Mouse (Mus musculus) neural tube, embryonic 15.5 days (tissue): ENCODE results near the gene Aadacl3. TPM values are rescaled to one million over a fixed set of nuclear protein-coding genes. Genes with fewer than 3 reads are reported as not detected.

Experiments used
- ATAC-seq: fragments of 200-750 bp; cut with Nextera tagmentation; 2 replicates; pipeline ENCODE4 v1.8.0; 2017; ENCODE audit warnings: mild to moderate bottlenecking, moderate TSS enrichment, moderate library complexity; ENCODE audit not compliant: low FRiP score
- H3K27ac ChIP-seq: fragments of 300-500 bp; sonication (generic); replicated peaks from 2 replicates; pipeline ENCODE4 v1.5.1; 2015; ENCODE audit warnings: mild to moderate bottlenecking, inconsistent platforms
- H3K27me3 ChIP-seq: fragments of 300-500 bp; sonication (generic); replicated peaks from 2 replicates; pipeline ENCODE4 v1.6.1; 2015; ENCODE audit warnings: inconsistent platforms
- H3K36me3 ChIP-seq: fragments of 300-500 bp; sonication (generic); 2 replicates; pipeline ENCODE4 v1.6.1; 2015; ENCODE audit warnings: inconsistent platforms
- H3K4me1 ChIP-seq: fragments of 300-500 bp; sonication (generic); 2 replicates; pipeline ENCODE4 v1.6.1; 2015; ENCODE audit warnings: inconsistent platforms
- H3K4me2 ChIP-seq: fragments of 300-500 bp; sonication (generic); 2 replicates; pipeline ENCODE4 v1.6.1; 2015; ENCODE audit warnings: inconsistent platforms, mild to moderate bottlenecking, moderate library complexity
- H3K4me3 ChIP-seq: fragments of 300-500 bp; sonication (generic); replicated peaks from 2 replicates; pipeline ENCODE4 v1.5.1; 2015; ENCODE audit warnings: mild to moderate bottlenecking, inconsistent platforms
- H3K9ac ChIP-seq: fragments of 300-500 bp; sonication (generic); replicated peaks from 2 replicates; pipeline ENCODE4 v1.6.1; 2015; ENCODE audit warnings: mild to moderate bottlenecking, inconsistent platforms
- H3K9me3 ChIP-seq: fragments of 300-500 bp; sonication (generic); replicated peaks from 2 replicates; pipeline ENCODE4 v1.6.1; 2016; ENCODE audit warnings: inconsistent platforms
- WGBS: fragments of 180-500 bp; shearing (Covaris S2); methylation state at CpG from one replicate; pipeline ENCODE4 v1.1.7; 2015; ENCODE audit warnings: mixed read lengths; 5-methylcytosine and 5-hydroxymethylcytosine counted together
- polyA plus RNA-seq: library from polyadenylated mRNA; unstranded; fragments of >200 nt; fragmentation: Nextera tagmentation; extraction: Ambion mirVana; gene quantifications from 2 replicates; pipeline ENCODE4 v1.2.1, GENCODE M21; 2015

The Aadacl3 gene
- polyA plus RNA-seq, result not detected in 2 replicates

DNA sequence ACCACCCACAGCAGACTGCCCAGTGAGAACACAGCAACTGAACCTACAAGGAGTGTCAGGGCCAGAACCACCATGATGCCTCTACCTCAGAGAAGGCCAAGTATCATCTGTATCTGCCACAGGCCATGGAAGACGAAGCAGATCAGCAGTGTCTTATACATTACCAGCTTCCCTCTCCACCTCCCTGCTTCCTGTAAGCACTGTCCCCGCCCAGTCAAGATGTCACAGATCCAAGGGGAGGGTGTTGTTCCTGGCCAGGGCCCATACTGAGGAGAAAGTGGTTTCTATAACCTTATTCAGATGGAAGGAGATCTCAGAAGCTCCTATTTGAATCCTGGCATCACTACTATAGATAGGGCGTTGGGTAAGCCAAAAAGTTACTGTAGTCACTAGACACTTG, at the start of gene Aadacl3:
Gene Aadacl3, minus strand, starts transcription at position 101 of the 400 bp plus-strand sequence.
- no peak within 1 kb of the TSS for H3K27ac ChIP-seq
- H3K4me2 ChIP-seq, result no peak within 1 kb of the TSS
- WGBS, result 78% methylated on average over 3 of the region's 3 CpGs
- no peak within 1 kb of the TSS for H3K9ac ChIP-seq
- no peaks in the 10 kb centered on the region for H3K4me1 ChIP-seq
- 0 out of 2 replicates have a peak, but pooled peaks cover 3% of the 10 kb centered on the region for H3K9me3 ChIP-seq
- H3K4me3 ChIP-seq, result no peak within 1 kb of the TSS
- ATAC-seq, result no peak
- no peaks in the 10 kb centered on the region for H3K36me3 ChIP-seq
- H3K27me3 ChIP-seq, result no peaks in the 10 kb centered on the region

DNA sequence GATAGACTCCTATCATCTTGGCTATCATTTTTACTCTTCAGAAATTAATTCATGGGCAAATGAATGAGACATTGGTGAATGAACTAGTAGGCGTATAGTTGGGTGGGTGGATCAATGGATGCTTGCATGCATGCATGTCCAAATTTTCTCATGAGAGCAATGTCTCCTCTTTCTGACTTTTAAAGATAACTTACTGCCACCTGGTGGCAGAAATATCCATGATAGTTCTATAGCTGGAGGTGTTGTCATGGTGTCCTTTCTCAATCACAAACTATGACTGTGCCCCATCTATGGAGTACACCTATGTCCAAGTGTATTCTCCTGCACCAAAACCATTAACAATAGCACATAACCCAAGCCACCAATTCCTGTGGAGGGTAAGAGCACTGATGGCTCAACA, 43.0 kb upstream of the Aadacl3 start:
- no peak overlapping the region for H3K27ac ChIP-seq
- H3K9me3 ChIP-seq, result peaks cover 6% of the 10 kb centered on the region; the same call in 1 of the 2 replicates
- ATAC-seq, result no peak
- H3K27me3 ChIP-seq, result no peaks in the 10 kb centered on the region
- no peak overlapping the region for H3K9ac ChIP-seq
- 87% methylated on average over 1 of the region's 1 CpGs for WGBS
- no peak overlapping the region for H3K4me2 ChIP-seq
- no peaks in the 10 kb centered on the region for H3K4me1 ChIP-seq
- H3K4me3 ChIP-seq, result no peak overlapping the region
- H3K36me3 ChIP-seq, result no peaks in the 10 kb centered on the region

DNA sequence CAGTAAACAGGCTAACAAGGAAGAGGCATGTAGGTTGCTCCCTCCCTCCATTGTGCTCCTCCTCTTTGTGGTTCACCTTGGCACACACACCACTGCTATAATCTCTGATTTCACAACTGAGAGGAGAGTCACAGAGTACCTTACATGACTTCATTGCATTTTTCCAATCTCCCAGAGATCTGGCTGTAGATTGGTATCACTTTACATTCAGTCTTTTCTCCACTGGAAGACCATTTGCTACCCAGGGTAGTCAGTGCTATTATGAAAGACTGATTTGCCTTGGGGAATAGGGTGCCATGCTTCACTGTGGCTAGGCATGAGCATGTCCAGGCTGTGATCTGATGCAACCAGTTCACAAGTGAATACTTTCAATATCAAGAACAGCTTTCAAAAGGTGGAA, 29.8 kb upstream of the Aadacl3 start:
- Histone ChIP-seq H3K9me3 (peaks cover 6% of the 10 kb centered on the region), H3K27ac (no peak overlapping the region), H3K36me3 (no peaks in the 10 kb centered on the region), H3K9ac (no peak overlapping the region), H3K4me1 (no peaks in the 10 kb centered on the region), H3K4me2 (no peak overlapping the region), H3K4me3 (no peak overlapping the region), H3K27me3 (no peaks in the 10 kb centered on the region)
- no peak for ATAC-seq

DNA sequence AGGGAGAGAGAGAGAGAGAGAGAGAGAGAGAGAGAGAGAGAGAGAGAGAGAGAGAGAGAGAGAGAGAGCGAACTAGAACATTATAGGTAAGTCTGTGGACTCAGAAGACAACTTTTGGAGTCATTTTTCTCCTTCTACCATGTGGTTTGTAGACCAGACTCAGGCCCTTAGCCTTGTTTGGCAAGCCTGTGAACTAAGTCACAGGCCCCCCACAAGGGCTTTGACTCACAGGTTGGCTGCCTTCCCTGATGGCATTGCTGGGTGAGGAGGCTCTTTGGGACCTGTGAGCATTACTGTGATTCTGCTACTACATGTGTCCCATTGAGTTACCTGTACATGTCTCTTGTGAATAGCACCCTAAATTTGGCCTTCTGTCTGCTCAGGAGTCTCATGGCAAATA, 4.5 kb upstream of the Aadacl3 start:
- Histone ChIP-seq H3K4me1 (no peaks in the 10 kb centered on the region), H3K9ac (no peak overlapping the region), H3K9me3 (0 out of 2 replicates have a peak, but pooled peaks cover 3% of the 10 kb centered on the region), H3K27me3 (no peaks in the 10 kb centered on the region), H3K4me3 (no peak overlapping the region), H3K36me3 (no peaks in the 10 kb centered on the region), H3K27ac (no peak overlapping the region), H3K4me2 (no peak overlapping the region)
- ATAC-seq, result no peak
- 100% methylated on average over 1 of the region's 1 CpGs for WGBS

DNA sequence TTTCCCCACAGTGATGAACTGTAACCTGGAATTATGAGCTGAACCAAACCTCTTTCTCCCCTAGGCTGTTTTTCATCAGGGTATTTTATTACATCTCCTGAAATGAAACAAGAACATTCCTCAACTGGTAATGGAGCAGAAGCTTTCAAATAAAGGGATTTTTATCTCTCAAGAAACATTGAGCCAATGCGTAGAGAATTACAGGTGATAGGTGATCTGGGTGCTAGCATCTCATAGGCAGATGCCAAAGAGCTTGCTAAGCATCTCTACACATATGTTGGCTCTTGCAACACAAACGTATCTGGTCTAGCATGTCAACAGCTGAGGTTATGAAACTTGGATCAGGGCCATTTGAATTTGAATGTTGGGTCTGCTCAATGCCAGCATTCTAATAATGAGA, 1.6 kb upstream of the Aadacl3 start:
- Histone ChIP-seq H3K9ac (no peak overlapping the region), H3K4me3 (no peak overlapping the region), H3K27me3 (no peaks in the 10 kb centered on the region), H3K4me2 (no peak overlapping the region), H3K9me3 (0 out of 2 replicates have a peak, but pooled peaks cover 3% of the 10 kb centered on the region), H3K4me1 (no peaks in the 10 kb centered on the region), H3K27ac (no peak overlapping the region), H3K36me3 (no peaks in the 10 kb centered on the region)
- ATAC-seq, result no peak
- WGBS, result 81% methylated on average over 2 of the region's 2 CpGs

DNA sequence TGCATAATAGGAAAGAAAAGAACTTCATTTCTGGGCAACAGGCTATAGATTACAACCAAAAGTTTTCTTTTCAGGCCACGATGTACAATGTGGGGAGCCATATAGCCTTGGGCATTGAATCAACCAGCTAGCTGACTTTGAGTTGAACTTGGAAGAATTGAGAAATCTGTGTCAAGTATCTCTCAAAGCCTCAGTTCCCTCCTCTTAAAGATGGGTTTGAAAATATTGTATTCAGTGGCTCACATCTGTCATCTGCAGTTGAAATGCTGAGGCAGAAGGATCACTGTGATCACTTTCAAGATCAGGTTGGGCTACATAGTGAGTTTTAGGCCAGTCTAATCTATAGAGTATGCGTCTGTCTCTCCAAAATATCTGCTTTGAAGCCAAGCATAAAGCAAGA, 10.3 kb downstream of the Aadacl3 start, which contains the start of gene Gm9944:
Gene Gm9944, minus strand, starts transcription at position 101 of the 400 bp plus-strand sequence.
- no peaks in the 10 kb centered on the region for H3K4me1 ChIP-seq
- no peak within 1 kb of the TSS for H3K4me3 ChIP-seq
- no peak for ATAC-seq
- no peaks in the 10 kb centered on the region; the same call in 1 of the 2 replicates for H3K9me3 ChIP-seq
- no peaks in the 10 kb centered on the region for H3K27me3 ChIP-seq
- 79% methylated on average over 2 of the region's 2 CpGs for WGBS
- H3K4me2 ChIP-seq, result no peak within 1 kb of the TSS
- H3K9ac ChIP-seq, result no peak within 1 kb of the TSS
- no peak within 1 kb of the TSS for H3K27ac ChIP-seq
- no peaks in the 10 kb centered on the region for H3K36me3 ChIP-seq

DNA sequence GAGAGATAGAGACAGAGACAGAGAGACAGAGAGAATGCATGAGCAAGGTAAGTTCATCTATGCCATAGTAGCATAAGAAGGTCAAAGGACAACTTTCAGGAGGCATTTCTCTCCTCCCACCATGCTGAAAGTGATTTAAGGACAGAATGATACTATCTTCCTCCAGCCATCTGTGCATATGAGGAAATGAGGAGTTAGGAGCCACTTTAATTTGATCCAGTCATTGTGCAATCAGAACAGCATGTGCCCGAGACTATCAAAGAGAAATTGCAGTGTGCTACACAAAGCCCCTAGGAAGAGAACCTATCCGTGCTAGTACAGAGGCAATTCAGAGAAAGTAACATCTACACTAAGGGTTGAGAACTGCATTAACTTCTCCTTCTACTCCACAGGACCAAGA, 15.0 kb downstream of the Aadacl3 start:
- no peak for ATAC-seq
- H3K9ac ChIP-seq, result no peak overlapping the region
- no peaks in the 10 kb centered on the region for H3K27me3 ChIP-seq
- H3K27ac ChIP-seq, result no peak overlapping the region
- H3K4me1 ChIP-seq, result no peaks in the 10 kb centered on the region
- H3K4me3 ChIP-seq, result no peak overlapping the region
- no peak overlapping the region for H3K4me2 ChIP-seq
- no peaks in the 10 kb centered on the region for H3K9me3 ChIP-seq
- no peaks in the 10 kb centered on the region for H3K36me3 ChIP-seq
- WGBS, result 77% methylated on average over 2 of the region's 2 CpGs

DNA sequence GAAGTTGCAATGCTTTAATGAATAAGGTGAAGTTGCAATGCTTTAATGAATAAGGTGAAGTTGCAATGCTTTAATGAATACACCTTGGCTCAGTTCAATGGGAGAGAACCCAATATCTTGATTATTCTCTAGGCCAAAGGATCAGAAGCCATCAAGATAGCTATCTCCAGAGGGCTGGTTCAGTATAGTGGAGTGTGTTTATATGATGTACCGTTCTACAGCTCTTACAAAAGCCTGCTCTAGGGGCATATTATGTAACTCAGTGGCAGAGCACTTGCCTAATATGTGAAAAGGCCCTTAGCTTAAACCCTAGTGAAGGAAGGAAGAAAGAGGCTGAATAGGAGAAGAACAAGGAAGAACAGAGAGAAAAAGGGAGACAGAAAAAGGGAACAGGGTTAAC, 22.0 kb downstream of the Aadacl3 start:
- ATAC-seq, result no peak

DNA sequence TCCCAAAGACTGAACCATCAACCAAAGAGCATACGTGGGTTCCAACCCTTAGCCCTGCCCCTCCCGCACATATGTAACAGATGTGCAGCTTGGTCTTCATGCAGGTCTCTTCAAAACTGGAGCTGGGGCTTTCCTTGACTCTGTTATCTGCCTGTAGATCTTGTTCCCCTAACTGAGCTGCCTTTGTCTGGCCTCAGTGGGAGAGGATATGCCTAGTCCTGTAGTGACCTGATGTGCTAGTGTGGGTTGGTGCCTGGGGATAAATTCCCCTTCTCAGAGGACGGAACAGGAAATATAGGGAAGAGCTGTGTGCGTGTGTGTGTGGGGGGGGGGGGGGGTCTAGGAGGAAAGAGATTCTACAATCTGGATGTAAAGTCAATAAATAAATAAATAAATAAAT, 22.5 kb downstream of the Aadacl3 start:
- no peak overlapping the region for H3K9ac ChIP-seq
- no peak for ATAC-seq
- H3K27me3 ChIP-seq, result no peaks in the 10 kb centered on the region
- peaks cover 3% of the 10 kb centered on the region; the same call in 1 of the 2 replicates for H3K9me3 ChIP-seq
- no peak overlapping the region for H3K4me3 ChIP-seq
- H3K36me3 ChIP-seq, result no peaks in the 10 kb centered on the region
- 98% methylated on average over 4 of the region's 4 CpGs for WGBS
- H3K4me1 ChIP-seq, result no peaks in the 10 kb centered on the region
- no peak overlapping the region for H3K27ac ChIP-seq
- H3K4me2 ChIP-seq, result no peak overlapping the region

More for the DNA sequence above, 22.0 kb downstream of the Aadacl3 start:
- H3K4me1 ChIP-seq, result no peaks in the 10 kb centered on the region
- H3K9me3 ChIP-seq, result peaks cover 3% of the 10 kb centered on the region; the same call in 1 of the 2 replicates
- H3K27me3 ChIP-seq, result no peaks in the 10 kb centered on the region
- H3K36me3 ChIP-seq, result no peaks in the 10 kb centered on the region
- H3K4me3 ChIP-seq, result no peak overlapping the region
- H3K9ac ChIP-seq, result no peak overlapping the region
- H3K27ac ChIP-seq, result no peak overlapping the region
- no peak overlapping the region for H3K4me2 ChIP-seq
- 87% methylated on average over 1 of the region's 1 CpGs for WGBS

DNA sequence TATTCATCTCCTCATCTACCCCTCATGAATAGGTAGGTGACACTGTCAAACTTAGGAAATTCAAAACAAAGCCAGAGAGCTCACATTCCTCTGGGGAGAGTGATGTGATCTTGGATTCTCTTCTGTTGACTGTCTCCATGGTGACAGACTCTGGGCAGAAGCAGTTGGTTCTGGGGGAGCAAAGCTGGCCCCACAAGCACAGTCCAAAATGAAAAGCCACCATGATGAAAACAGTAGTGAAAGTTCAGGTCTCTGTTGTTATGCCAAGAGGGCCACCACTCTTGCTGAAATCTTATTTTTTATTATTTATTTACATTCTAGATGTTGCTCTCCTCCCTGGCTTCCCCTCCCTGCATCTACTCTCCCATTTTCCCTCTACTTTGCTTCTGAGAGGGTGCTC, 24.9 kb downstream of the Aadacl3 start, which contains the start of gene 1700012P22Rik:
Gene 1700012P22Rik, minus strand, starts transcription at position 101 of the 400 bp plus-strand sequence.
- ATAC-seq, result no peak
- Histone ChIP-seq H3K27me3 (no peaks in the 10 kb centered on the region), H3K27ac (no peak within 1 kb of the TSS), H3K36me3 (no peaks in the 10 kb centered on the region), H3K4me3 (no peak within 1 kb of the TSS), H3K9ac (no peak within 1 kb of the TSS), H3K4me1 (no peaks in the 10 kb centered on the region), H3K4me2 (no peak within 1 kb of the TSS), H3K9me3 (peaks cover 3% of the 10 kb centered on the region; the same call in 1 of the 2 replicates)

DNA sequence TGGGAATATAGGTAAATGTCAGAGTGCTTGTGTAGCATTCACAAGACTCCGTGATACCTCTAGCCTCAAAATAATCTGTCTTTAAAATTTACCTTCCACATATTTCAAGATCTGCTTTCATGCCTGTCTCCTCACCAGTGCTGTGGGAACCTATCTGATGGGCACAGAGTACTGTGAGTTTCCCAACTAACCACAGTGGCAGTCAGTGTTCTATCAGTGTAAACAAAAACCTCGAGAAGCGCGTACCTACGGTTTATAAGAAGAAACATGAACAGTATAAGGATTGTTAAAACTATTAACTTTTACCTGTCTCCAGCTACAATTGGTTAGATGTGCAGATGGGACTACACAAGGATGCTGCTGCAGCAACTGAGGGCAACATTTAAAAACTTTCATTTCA, 30.3 kb downstream of the Aadacl3 start:
- no peaks in the 10 kb centered on the region for H3K9me3 ChIP-seq
- H3K27me3 ChIP-seq, result no peaks in the 10 kb centered on the region
- H3K4me2 ChIP-seq, result no peak overlapping the region
- no peaks in the 10 kb centered on the region for H3K36me3 ChIP-seq
- H3K4me1 ChIP-seq, result no peaks in the 10 kb centered on the region
- no peak overlapping the region for H3K4me3 ChIP-seq
- no peak for ATAC-seq
- H3K9ac ChIP-seq, result no peak overlapping the region
- WGBS, result 92% methylated on average over 5 of the region's 5 CpGs
- no peak overlapping the region for H3K27ac ChIP-seq

DNA sequence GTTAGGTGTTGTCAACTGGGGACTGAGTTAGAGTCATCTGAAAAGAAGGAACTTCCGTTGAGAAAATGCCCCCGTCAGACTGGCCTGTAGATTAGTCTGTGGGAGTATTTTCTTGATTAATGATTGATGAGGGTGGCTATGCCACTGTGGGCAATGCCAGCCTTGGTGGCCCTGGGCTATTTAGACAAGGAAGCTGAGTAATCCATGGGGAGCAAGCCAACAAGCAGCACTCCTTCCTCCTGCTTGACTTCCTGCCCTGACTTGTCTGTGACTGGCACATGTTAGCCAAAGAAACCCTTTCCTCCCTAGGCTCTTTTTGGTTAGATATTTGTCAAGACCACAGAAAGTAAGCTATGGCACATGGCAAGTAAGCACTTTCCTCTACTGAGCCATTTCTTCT, 32.8 kb downstream of the Aadacl3 start:
- no peaks in the 10 kb centered on the region for H3K27me3 ChIP-seq
- no peak for ATAC-seq

DNA sequence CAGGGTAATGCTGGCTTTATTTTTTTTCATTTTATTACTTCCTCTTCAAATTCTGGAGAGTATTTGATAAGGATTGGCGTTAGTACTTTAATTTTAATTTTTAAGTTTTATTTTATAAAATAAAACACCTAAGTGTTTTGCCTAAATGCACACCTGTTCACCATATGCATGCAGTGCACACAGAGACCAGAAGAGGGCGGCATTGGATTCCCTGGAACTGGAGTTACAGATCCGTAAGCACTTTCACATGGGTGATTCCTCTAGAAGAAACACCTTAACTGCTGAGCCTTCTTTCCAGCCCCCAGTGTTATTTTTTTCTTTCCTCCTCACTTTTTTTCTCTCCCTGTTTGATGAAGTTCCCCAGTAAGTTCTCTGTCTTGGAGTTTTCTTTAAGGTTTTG, 34.7 kb downstream of the Aadacl3 start:
- no peak for ATAC-seq
- no peaks in the 10 kb centered on the region for H3K9me3 ChIP-seq
- no peaks in the 10 kb centered on the region for H3K27me3 ChIP-seq
- H3K4me1 ChIP-seq, result no peaks in the 10 kb centered on the region
- no peak overlapping the region for H3K4me3 ChIP-seq
- H3K36me3 ChIP-seq, result no peaks in the 10 kb centered on the region
- no peak overlapping the region for H3K4me2 ChIP-seq
- H3K9ac ChIP-seq, result no peak overlapping the region
- WGBS, result 26% methylated on average over 3 of the region's 3 CpGs
- no peak overlapping the region for H3K27ac ChIP-seq

More for the DNA sequence above, 32.8 kb downstream of the Aadacl3 start:
- Histone ChIP-seq H3K9ac (no peak overlapping the region), H3K4me1 (no peaks in the 10 kb centered on the region), H3K4me2 (no peak overlapping the region), H3K4me3 (no peak overlapping the region), H3K36me3 (no peaks in the 10 kb centered on the region), H3K27ac (no peak overlapping the region), H3K9me3 (no peaks in the 10 kb centered on the region)
- WGBS, result 78% methylated on average over 2 of the region's 2 CpGs
